In the genomic region with DNA sequence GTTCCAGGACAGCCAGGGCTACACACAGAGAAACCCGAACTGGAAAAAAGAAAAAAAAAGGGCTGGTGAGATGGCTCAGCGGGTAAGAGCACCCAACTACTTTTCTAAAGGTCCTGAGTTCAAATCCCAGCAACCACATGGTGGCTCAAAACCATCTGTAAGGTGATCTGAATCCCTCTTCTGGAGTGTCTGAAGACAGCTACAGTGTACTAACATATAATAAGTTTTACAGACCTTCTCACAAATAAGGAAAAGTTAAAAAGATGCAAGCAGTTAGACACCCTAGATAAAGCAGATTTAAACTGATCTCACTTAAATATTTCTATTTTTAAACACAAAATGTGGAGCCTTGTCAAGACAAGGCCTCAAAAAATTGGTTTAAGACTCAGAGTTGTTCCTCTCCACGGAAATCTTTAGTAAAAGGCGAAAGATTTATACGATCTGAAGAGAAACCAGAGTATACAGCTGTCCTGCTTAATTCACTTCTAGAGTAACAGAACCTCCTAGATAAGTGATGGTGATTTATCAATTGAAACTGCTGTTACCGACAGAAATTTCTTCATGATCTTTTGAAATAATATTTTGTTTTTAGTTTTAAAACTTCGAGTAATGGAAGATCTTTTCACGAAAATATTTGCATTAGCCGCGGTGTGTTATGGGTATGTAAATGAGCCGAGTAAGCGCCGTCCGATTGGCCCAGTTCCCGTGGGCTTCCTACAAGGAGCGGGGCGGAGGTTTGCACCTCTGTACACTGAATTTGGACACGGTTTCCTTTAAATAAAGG, we compare ENCODE assay signal across 8 mouse cellular contexts. TPM values are rescaled to one million over a fixed set of nuclear protein-coding genes. Genes with fewer than 3 reads are reported as not detected.
DNase-seq lines count a peak whose midpoint lies in the region; ATAC-seq lines count a peak whose summit lies in the region.

No protein-coding gene starts in this region.

- 0 out of 2 replicates have a peak, but pooled peaks cover 2% of the 10 kb centered on the region for H3K4me1 ChIP-seq in hindbrain, embryonic 12.5 days

- H3K9ac ChIP-seq in hindbrain, embryonic 12.5 days: peak overlapping the region; percentile 47

- peak overlapping the region; percentile 37 for H3K4me3 ChIP-seq in hindbrain, embryonic 12.5 days

- H3K27ac ChIP-seq in hindbrain, embryonic 12.5 days: peak overlapping the region; percentile 82

- H3K27me3 ChIP-seq in hindbrain, embryonic 12.5 days: no peaks in the 10 kb centered on the region

- peak; percentile 92 for ATAC-seq in hindbrain, embryonic 12.5 days (ENCODE audit: low FRiP score)

- H3K36me3 ChIP-seq in hindbrain, embryonic 12.5 days: no peaks in the 10 kb centered on the region

- peak; percentile 94 for DNase-seq in NIH3T3 (ENCODE audit: low read depth)
- peak; percentile 95 to 98 for DNase-seq in cerebellum, postnatal 10 days
- peak; percentile 72 to 74 for DNase-seq in frontal cortex, postnatal 10 days (ENCODE audit: low spot score in 2 of 2)
- DNase-seq in layer of hippocampus, postnatal 14 days (ENCODE audit: low spot score in 2 of 2): peak; percentile 83 to 89
- DNase-seq in lung, postnatal 10 days: peak; percentile 91
- DNase-seq in ovary, postnatal 36 days (ENCODE audit: low spot score): peak; percentile 78
- DNase-seq in thymus, postnatal 14 days: peak; percentile 80

- under 1% methylated on average over 18 of the region's 18 CpGs for WGBS in hindbrain, embryonic 12.5 days

- no peaks in the 10 kb centered on the region for H3K9me3 ChIP-seq in hindbrain, embryonic 12.5 days (replicated peaks)

- H3K4me2 ChIP-seq in hindbrain, embryonic 12.5 days (replicated peaks): peak overlapping the region; percentile 56

RNA-seq across cellular contexts. Expression of a gene that starts 6.4 kb away (rescaled TPM):
- polyA plus RNA-seq in hindbrain, embryonic 12.5 days (2016; fragmentation: Nextera tagmentation; extraction: Ambion mirVana): 5.8 and 6.4 TPM in 2 replicates
- total RNA-seq in layer of hippocampus, postnatal 14 days (2021): 1 to 10 TPM; 4.1 TPM

Comparison
In these comparisons a context has a peak if more than half of its experiments do, and no peak if none do; other contexts are left out.
1. Peak in every context shown above with its lines: DNase-seq, ATAC-seq, H3K4me3 ChIP-seq and H3K27ac ChIP-seq.